Mouse (Mus musculus) megakaryocyte, embryonic 14.5 days (primary cell): Measurements from ENCODE around the gene Bean1. TPM values are rescaled to one million over a fixed set of nuclear protein-coding genes. Genes with fewer than 3 reads are reported as not detected.

Experiments used
- H3K27me3 ChIP-seq: replicated peaks from 2 replicates; pipeline ENCODE3; 2012; ENCODE audit warnings: inconsistent platforms
- H3K36me3 ChIP-seq: replicated peaks from 2 replicates; pipeline ENCODE3; 2012; ENCODE audit warnings: low read length, inconsistent platforms, mixed read lengths
- H3K4me1 ChIP-seq: 2 replicates; pipeline ENCODE4 v1.6.1; 2012; ENCODE audit warnings: inconsistent platforms
- H3K4me3 ChIP-seq: replicated peaks from 2 replicates; pipeline ENCODE3; 2012; ENCODE audit warnings: moderate library complexity, mild to moderate bottlenecking, inconsistent platforms
- H3K9me3 ChIP-seq: 2 replicates; pipeline ENCODE4 v1.6.1; 2012; ENCODE audit warnings: inconsistent platforms
- FLI1 ChIP-seq: IDR thresholded peaks from 2 replicates; pipeline ENCODE4 v1.6.1; 2012; ENCODE audit warnings: low read length, inconsistent platforms, mixed read lengths
- GATA1 ChIP-seq: IDR thresholded peaks from 3 replicates; pipeline ENCODE4 v1.6.1; 2012; ENCODE audit warnings: mixed read lengths, low read length, inconsistent platforms, borderline replicate concordance
- polyA plus RNA-seq: library from polyadenylated mRNA; stranded (reverse); fragments of >175 nt; gene quantifications from 2 replicates; pipeline ENCODE4 v1.2.3, GENCODE M21; 2012; ENCODE audit warnings: low replicate concordance; ENCODE audit not compliant: insufficient read depth

Bean1 gene
- polyA plus RNA-seq, 1 experiment, result 1.5 TPM

- Histone ChIP-seq H3K9me3 (peaks cover 14% of the 10 kb centered on the region), H3K4me1 (peaks cover 66% of the 10 kb centered on the region)
Observed at GRCm38 (mm10) chr8:104190777-104191468, 20.7 kb downstream of the Bean1 start.

GRCm38 (mm10) chr8:104191496-104191895, 21.3 kb downstream of the Bean1 start:
- H3K4me1 ChIP-seq, result peaks cover 62% of the 10 kb centered on the region
- TF ChIP-seq FLI1 (no peak), GATA1 (no peak)
- H3K27me3 ChIP-seq, result peaks cover 23% of the 10 kb centered on the region
- H3K9me3 ChIP-seq, result peaks cover 19% of the 10 kb centered on the region
- peaks cover 16% of the 10 kb centered on the region for H3K36me3 ChIP-seq
- peak overlapping the region; percentile 66 for H3K4me3 ChIP-seq

More at GRCm38 (mm10) chr8:104190777-104191468, 20.7 kb downstream of the Bean1 start:
- peaks cover 10% of the 10 kb centered on the region for H3K36me3 ChIP-seq
- H3K27me3 ChIP-seq, result peaks cover 23% of the 10 kb centered on the region
- no peak overlapping the region for H3K4me3 ChIP-seq
- TF ChIP-seq GATA1, result no peak
- TF ChIP-seq FLI1, result no peak

- Histone ChIP-seq H3K27me3 (peaks cover 27% of the 10 kb centered on the region), H3K4me1 (peaks cover 68% of the 10 kb centered on the region), H3K36me3 (peaks cover 8% of the 10 kb centered on the region), H3K9me3 (peaks cover 10% of the 10 kb centered on the region), H3K4me3 (peak overlapping the region; percentile 73)
- TF ChIP-seq GATA1 (no peak), FLI1 (no peak)
Observed at GRCm38 (mm10) chr8:104199802-104200201, 29.6 kb downstream of the Bean1 start.

GRCm38 (mm10) chr8:104201622-104202021, 31.4 kb downstream of the Bean1 start:
- TF ChIP-seq FLI1 (no peak), GATA1 (no peak)
- peaks cover 31% of the 10 kb centered on the region for H3K27me3 ChIP-seq

GRCm38 (mm10) chr8:104202320-104202719, 32.1 kb downstream of the Bean1 start:
- no peak overlapping the region for H3K4me3 ChIP-seq
- H3K9me3 ChIP-seq, result no peaks in the 10 kb centered on the region
- peaks cover 33% of the 10 kb centered on the region for H3K27me3 ChIP-seq
- peaks cover 68% of the 10 kb centered on the region for H3K4me1 ChIP-seq
- H3K36me3 ChIP-seq, result no peaks in the 10 kb centered on the region
- no peak for TF ChIP-seq GATA1
- TF ChIP-seq FLI1, result no peak

More at GRCm38 (mm10) chr8:104201622-104202021, 31.4 kb downstream of the Bean1 start:
- peaks cover under 1% of the 10 kb centered on the region for H3K36me3 ChIP-seq
- H3K9me3 ChIP-seq, result peaks cover under 1% of the 10 kb centered on the region
- H3K4me1 ChIP-seq, result peaks cover 68% of the 10 kb centered on the region
- H3K4me3 ChIP-seq, result peak overlapping the region; percentile 28

- peaks cover 37% of the 10 kb centered on the region for H3K27me3 ChIP-seq
- H3K36me3 ChIP-seq, result no peaks in the 10 kb centered on the region
- H3K4me3 ChIP-seq, result no peak overlapping the region
- H3K9me3 ChIP-seq, result no peaks in the 10 kb centered on the region
- TF ChIP-seq FLI1 (no peak), GATA1 (no peak)
- H3K4me1 ChIP-seq, result peaks cover 38% of the 10 kb centered on the region
Observed at GRCm38 (mm10) chr8:104205292-104205691, 35.0 kb downstream of the Bean1 start.

DNA sequence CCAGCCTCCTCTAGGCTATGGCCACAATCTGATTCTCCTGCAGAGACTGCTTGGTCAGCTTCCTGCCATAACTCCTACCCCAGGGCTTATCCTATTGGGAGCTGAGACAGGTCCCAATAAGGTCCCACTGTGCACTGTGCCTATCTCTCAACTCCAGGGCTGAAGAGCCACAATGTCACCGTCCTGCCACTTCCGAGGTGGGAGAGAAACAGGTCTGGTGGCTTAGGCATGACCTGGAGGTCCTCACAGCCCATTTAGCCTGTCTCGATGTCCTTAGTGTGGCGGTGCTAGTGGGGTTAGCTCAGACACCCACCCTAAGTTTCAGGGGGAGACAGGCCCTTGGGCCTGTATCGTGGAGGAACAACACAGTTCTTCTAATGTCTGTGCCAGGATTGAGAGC, 47.4 kb downstream of the Bean1 start:
- no peaks in the 10 kb centered on the region for H3K9me3 ChIP-seq
- H3K4me3 ChIP-seq, result peak overlapping the region; percentile 19
- no peaks in the 10 kb centered on the region for H3K36me3 ChIP-seq
- TF ChIP-seq GATA1 (no peak), FLI1 (no peak)
- H3K27me3 ChIP-seq, result peaks cover 28% of the 10 kb centered on the region
- H3K4me1 ChIP-seq, result peaks cover 51% of the 10 kb centered on the region

- TF ChIP-seq FLI1 (no peak), GATA1 (no peak)
- H3K4me3 ChIP-seq, result no peak overlapping the region
- peaks cover 41% of the 10 kb centered on the region for H3K4me1 ChIP-seq
- H3K27me3 ChIP-seq, result peaks cover 30% of the 10 kb centered on the region
- H3K36me3 ChIP-seq, result peaks cover 5% of the 10 kb centered on the region
- peaks cover 7% of the 10 kb centered on the region for H3K9me3 ChIP-seq
Observed at GRCm38 (mm10) chr8:104219079-104219478, 48.8 kb downstream of the Bean1 start.

- peaks cover 14% of the 10 kb centered on the region for H3K9me3 ChIP-seq
- H3K4me1 ChIP-seq, result peaks cover 37% of the 10 kb centered on the region
- peaks cover 26% of the 10 kb centered on the region for H3K27me3 ChIP-seq
- H3K36me3 ChIP-seq, result peaks cover 6% of the 10 kb centered on the region
- TF ChIP-seq FLI1, result no peak
- no peak for TF ChIP-seq GATA1
- no peak overlapping the region for H3K4me3 ChIP-seq
Observed at GRCm38 (mm10) chr8:104219806-104220205, 49.6 kb downstream of the Bean1 start.

DNA sequence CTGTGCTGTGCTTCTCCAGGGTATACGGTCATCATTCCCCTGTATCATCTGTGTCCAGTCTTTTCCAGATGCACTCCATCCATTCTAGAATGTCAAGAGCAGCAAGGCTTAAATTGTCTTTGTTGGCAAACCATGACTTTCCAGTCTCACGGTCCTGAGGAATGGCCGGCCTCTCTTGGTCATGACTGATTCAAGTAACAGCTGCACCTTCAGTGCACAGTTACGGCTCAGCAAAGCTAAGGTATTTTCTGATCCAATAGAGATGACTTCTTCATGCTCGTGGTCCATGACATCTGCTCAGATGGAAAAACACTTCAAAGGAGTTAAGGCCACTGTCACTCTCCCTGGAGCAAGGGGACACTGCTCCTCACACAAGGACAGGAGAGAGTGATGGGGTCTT, 56.8 kb downstream of the Bean1 start:
- H3K4me3 ChIP-seq, result no peak overlapping the region
- peaks cover 2% of the 10 kb centered on the region for H3K27me3 ChIP-seq
- peaks cover 17% of the 10 kb centered on the region for H3K9me3 ChIP-seq
- H3K4me1 ChIP-seq, result peaks cover 20% of the 10 kb centered on the region
- H3K36me3 ChIP-seq, result peaks cover 78% of the 10 kb centered on the region
- no peak for TF ChIP-seq GATA1
- no peak for TF ChIP-seq FLI1
